Mouse (Mus musculus): ENCODE measurements around the gene Tns4. TPM values are rescaled to one million over a fixed set of nuclear protein-coding genes. Genes with fewer than 3 reads are reported as not detected.

Tns4 gene
- polyA plus RNA-seq, 1 experiment from 2014 or later: 0.19 TPM

GRCm38 (mm10) chr11:99082098-99082497 is 7.0 kb downstream of the Tns4 start:
- no peaks in the 10 kb centered on the region for H3K27me3 ChIP-seq
- no peaks in the 10 kb centered on the region for H3K9me3 ChIP-seq
- H3K36me3 ChIP-seq: no peaks in the 10 kb centered on the region
- H3K27ac ChIP-seq (replicated peaks): no peak overlapping the region
- H3K4me3 ChIP-seq: no peak overlapping the region
- no peak for ATAC-seq (ENCODE audit: low FRiP score, low read depth)
- no peak overlapping the region for H3K9ac ChIP-seq (replicated peaks)
- 0 out of 2 replicates have a peak, but pooled peaks cover 3% of the 10 kb centered on the region for H3K4me1 ChIP-seq
- WGBS: 85% methylated on average over 8 of the region's 8 CpGs
- H3K4me2 ChIP-seq (replicated peaks): no peak overlapping the region

GRCm38 (mm10) chr11:99081566-99081965 is 7.5 kb downstream of the Tns4 start:
- Histone ChIP-seq H3K4me1 (0 out of 2 replicates have a peak, but pooled peaks cover 3% of the 10 kb centered on the region), H3K4me2 (replicated peaks) (no peak overlapping the region), H3K4me3 (no peak overlapping the region), H3K27ac (replicated peaks) (no peak overlapping the region), H3K36me3 (no peaks in the 10 kb centered on the region), H3K9me3 (no peaks in the 10 kb centered on the region), H3K9ac (replicated peaks) (no peak overlapping the region), H3K27me3 (no peaks in the 10 kb centered on the region)
- no peak for ATAC-seq (ENCODE audit: low FRiP score, low read depth)
- 77% methylated on average over 3 of the region's 3 CpGs for WGBS

GRCm38 (mm10) chr11:99080902-99081543 is 8.1 kb downstream of the Tns4 start:
- Histone ChIP-seq H3K4me2 (replicated peaks) (no peak overlapping the region), H3K36me3 (no peaks in the 10 kb centered on the region), H3K27me3 (no peaks in the 10 kb centered on the region), H3K4me1 (0 out of 2 replicates have a peak, but pooled peaks cover 3% of the 10 kb centered on the region), H3K4me3 (no peak overlapping the region), H3K9ac (replicated peaks) (no peak overlapping the region), H3K9me3 (no peaks in the 10 kb centered on the region), H3K27ac (replicated peaks) (no peak overlapping the region)
- ATAC-seq (ENCODE audit: low FRiP score, low read depth): no peak
- WGBS: 89% methylated on average over 9 of the region's 9 CpGs

- Histone ChIP-seq H3K4me3 (no peak overlapping the region), H3K4me1 (0 out of 2 replicates have a peak, but pooled peaks cover 3% of the 10 kb centered on the region), H3K9ac (replicated peaks) (no peak overlapping the region), H3K36me3 (no peaks in the 10 kb centered on the region), H3K9me3 (no peaks in the 10 kb centered on the region), H3K27me3 (no peaks in the 10 kb centered on the region), H3K27ac (replicated peaks) (no peak overlapping the region), H3K4me2 (replicated peaks) (no peak overlapping the region)
- 85% methylated on average over 8 of the region's 8 CpGs for WGBS
- no peak for ATAC-seq (ENCODE audit: low FRiP score, low read depth)
These were observed 11.2 kb downstream of the Tns4 start for GRCm38 (mm10) chr11:99077869-99078268.

- Histone ChIP-seq H3K36me3 (no peaks in the 10 kb centered on the region), H3K9me3 (no peaks in the 10 kb centered on the region), H3K27me3 (no peaks in the 10 kb centered on the region), H3K4me2 (replicated peaks) (no peak overlapping the region), H3K4me1 (peaks cover 8% of the 10 kb centered on the region), H3K4me3 (no peak overlapping the region), H3K27ac (replicated peaks) (no peak overlapping the region), H3K9ac (replicated peaks) (no peak overlapping the region)
- 79% methylated on average over 5 of the region's 5 CpGs for WGBS
- ATAC-seq (ENCODE audit: low FRiP score, low read depth): no peak
These were observed 12.3 kb downstream of the Tns4 start for GRCm38 (mm10) chr11:99076744-99077319.

- Histone ChIP-seq H3K4me1 (peaks cover 13% of the 10 kb centered on the region), H3K9me3 (no peaks in the 10 kb centered on the region), H3K9ac (replicated peaks) (no peak overlapping the region), H3K36me3 (no peaks in the 10 kb centered on the region), H3K4me2 (replicated peaks) (no peak overlapping the region), H3K27me3 (no peaks in the 10 kb centered on the region; the same call in 1 of the 2 replicates), H3K27ac (replicated peaks) (no peak overlapping the region), H3K4me3 (no peak overlapping the region)
- no peak for ATAC-seq (ENCODE audit: low FRiP score, low read depth)
- WGBS: 63% methylated on average over 5 of the region's 5 CpGs
These were observed 15.3 kb downstream of the Tns4 start for GRCm38 (mm10) chr11:99073781-99074180.

- no peak for ATAC-seq (ENCODE audit: low FRiP score, low read depth)
- Histone ChIP-seq H3K27me3 (no peaks in the 10 kb centered on the region; the same call in 1 of the 2 replicates), H3K27ac (replicated peaks) (peak overlapping the region; percentile 15; the same call in 1 of the 2 replicates), H3K36me3 (no peaks in the 10 kb centered on the region), H3K4me2 (replicated peaks) (no peak overlapping the region), H3K4me1 (peaks cover 13% of the 10 kb centered on the region), H3K4me3 (no peak overlapping the region), H3K9ac (replicated peaks) (no peak overlapping the region), H3K9me3 (no peaks in the 10 kb centered on the region)
- 50% methylated on average over 6 of the region's 6 CpGs for WGBS
These were observed 17.2 kb downstream of the Tns4 start for GRCm38 (mm10) chr11:99071866-99072265.

GRCm38 (mm10) chr11:99068455-99068854 is 20.7 kb downstream of the Tns4 start:
- Histone ChIP-seq H3K4me3 (no peak overlapping the region), H3K4me2 (replicated peaks) (no peak overlapping the region), H3K27ac (replicated peaks) (no peak overlapping the region), H3K4me1 (peaks cover 13% of the 10 kb centered on the region), H3K36me3 (no peaks in the 10 kb centered on the region), H3K9ac (replicated peaks) (no peak overlapping the region), H3K27me3 (no peaks in the 10 kb centered on the region; the same call in none of the 2 replicates), H3K9me3 (no peaks in the 10 kb centered on the region)
- 93% methylated on average over 5 of the region's 5 CpGs for WGBS
- ATAC-seq (ENCODE audit: low FRiP score, low read depth): no peak

GRCm38 (mm10) chr11:99067591-99067990 is 21.5 kb downstream of the Tns4 start:
- Histone ChIP-seq H3K36me3 (no peaks in the 10 kb centered on the region), H3K27ac (replicated peaks) (no peak overlapping the region), H3K9ac (replicated peaks) (no peak overlapping the region), H3K9me3 (no peaks in the 10 kb centered on the region), H3K4me3 (no peak overlapping the region), H3K27me3 (no peaks in the 10 kb centered on the region; the same call in none of the 2 replicates), H3K4me1 (peaks cover 13% of the 10 kb centered on the region), H3K4me2 (replicated peaks) (no peak overlapping the region)
- 91% methylated on average over 8 of the region's 8 CpGs for WGBS
- no peak for ATAC-seq (ENCODE audit: low FRiP score, low read depth)

GRCm38 (mm10) chr11:99065979-99066378 is 23.1 kb downstream of the Tns4 start:
- no peak overlapping the region for H3K27ac ChIP-seq (replicated peaks)
- no peak overlapping the region for H3K4me3 ChIP-seq
- H3K4me2 ChIP-seq (replicated peaks): no peak overlapping the region
- no peak overlapping the region for H3K9ac ChIP-seq (replicated peaks)
- peaks cover 6% of the 10 kb centered on the region; the same call in 1 of the 2 replicates for H3K27me3 ChIP-seq
- H3K36me3 ChIP-seq: no peaks in the 10 kb centered on the region
- 0 out of 2 replicates have a peak, but pooled peaks have one; percentile 44 for ATAC-seq (ENCODE audit: low FRiP score, low read depth)
- H3K4me1 ChIP-seq: no peaks in the 10 kb centered on the region
- no peaks in the 10 kb centered on the region for H3K9me3 ChIP-seq
- WGBS: 37% methylated on average over 2 of the region's 2 CpGs

GRCm38 (mm10) chr11:99065353-99065752 is 23.8 kb downstream of the Tns4 start:
- Histone ChIP-seq H3K4me2 (replicated peaks) (no peak overlapping the region), H3K36me3 (no peaks in the 10 kb centered on the region), H3K9ac (replicated peaks) (no peak overlapping the region), H3K4me3 (no peak overlapping the region), H3K27me3 (peaks cover 6% of the 10 kb centered on the region; the same call in 1 of the 2 replicates), H3K4me1 (no peaks in the 10 kb centered on the region), H3K27ac (replicated peaks) (no peak overlapping the region), H3K9me3 (no peaks in the 10 kb centered on the region)
- 77% methylated on average over 3 of the region's 3 CpGs for WGBS
- ATAC-seq (ENCODE audit: low FRiP score, low read depth): no peak

- no peak for ATAC-seq (ENCODE audit: low FRiP score, low read depth)
- Histone ChIP-seq H3K27ac (replicated peaks) (no peak overlapping the region), H3K4me1 (no peaks in the 10 kb centered on the region), H3K27me3 (peaks cover 6% of the 10 kb centered on the region; the same call in 1 of the 2 replicates), H3K9ac (replicated peaks) (peak overlapping the region; percentile 34; the same call in 1 of the 2 replicates), H3K4me2 (replicated peaks) (no peak overlapping the region), H3K9me3 (peaks cover 8% of the 10 kb centered on the region; the same call in 1 of the 2 replicates), H3K36me3 (no peaks in the 10 kb centered on the region), H3K4me3 (no peak overlapping the region)
- 35% methylated on average over 8 of the region's 8 CpGs for WGBS
These were observed 25.5 kb downstream of the Tns4 start for GRCm38 (mm10) chr11:99063406-99064131.

Data from midbrain, embryonic 12.5 days (tissue).